Mouse (Mus musculus): Measurements from ENCODE around the gene Mrgpra9. TPM values are rescaled to one million over a fixed set of nuclear protein-coding genes. Genes with fewer than 3 reads are reported as not detected.

Gene Mrgpra9
- not detected in 2 replicates for polyA plus RNA-seq (2012; rRNA removed; ENCODE audit: low replicate concordance)

GRCm38 (mm10) chr7:47252770-47253169 is at the start of gene Mrgpra9:
Mrgpra9 (minus strand) TSS chr7:47252848.

GRCm38 (mm10) chr7:47204830-47205229 is 47.8 kb downstream of the Mrgpra9 start, which contains the start of gene Mrgpra6:
Mrgpra6 (minus strand) TSS chr7:47204920.

Other genes starting within 250 kb of the Mrgpra9 start
- gene Spty2d1, start 244.4 kb downstream of the Mrgpra9 start, polyA plus RNA-seq (2012; rRNA removed; ENCODE audit: low replicate concordance), result 4.2 and 9.4 TPM in 2 replicates
- 50.1 and 76.4 TPM in 2 replicates for gene Tmem86a, start 202.2 kb downstream of the Mrgpra9 start, polyA plus RNA-seq (2012; rRNA removed; ENCODE audit: low replicate concordance)
- 0.57 and 28.5 TPM in 2 replicates for gene Ptpn5, start 119.2 kb downstream of the Mrgpra9 start, polyA plus RNA-seq (2012; rRNA removed; ENCODE audit: low replicate concordance)
- gene Mrgpra6, start 47.9 kb downstream of the Mrgpra9 start, polyA plus RNA-seq (2012; rRNA removed; ENCODE audit: low replicate concordance), result not detected in 2 replicates
- gene Mrgpra1, start 101.4 kb upstream of the Mrgpra9 start, polyA plus RNA-seq (2012; rRNA removed; ENCODE audit: low replicate concordance), result not detected in 2 replicates
- 0.19 TPM in 1 of 2 replicates, not detected in the other for gene Mrgpra2a, start 199.3 kb upstream of the Mrgpra9 start, polyA plus RNA-seq (2012; rRNA removed; ENCODE audit: low replicate concordance)